ENCODE assay signal across 9 mouse cellular contexts in genomic region chr17:5923281-5923680, GRCm38 (mm10). TPM values are rescaled to one million over a fixed set of nuclear protein-coding genes. Genes with fewer than 3 reads are reported as not detected.
DNase-seq lines count a peak whose midpoint lies in the region; ATAC-seq and TF ChIP-seq lines count a peak whose summit lies in the region.
"Had no signal": no experiment of that assay in that cellular context is flagged by ENCODE, and none has a peak within 500 bp of the region (broad histone marks: within the 10 kb centered on the region; RNA-seq: fewer than 3 reads in every experiment).

No protein-coding gene starts in this region.

- no peak overlapping the region for H3K4me3 ChIP-seq in heart, postnatal 0 days (ENCODE audit: low read depth, low read length)
- H3K4me3 ChIP-seq in heart, embryonic 10.5 days = no peak overlapping the region
- no peak overlapping the region for H3K4me3 ChIP-seq in spleen, adult 2 months (ENCODE audit: extremely low read depth, insufficient read depth, insufficient read length)
- no peak overlapping the region for H3K4me3 ChIP-seq in embryonic facial prominence, embryonic 10.5 days
- H3K4me3 ChIP-seq in liver, postnatal 0 days (ENCODE audit: low read depth, low read length) = no peak overlapping the region
- H3K4me3 ChIP-seq: hindbrain, embryonic 15.5 days had no signal

- no peak overlapping the region for H3K4me2 ChIP-seq in heart, postnatal 0 days (ENCODE audit: low read depth, low read length)
- H3K4me2 ChIP-seq in liver, postnatal 0 days (ENCODE audit: low read depth, low read length) = no peak overlapping the region
- H3K4me2 ChIP-seq: hindbrain, embryonic 15.5 days had no signal

- TF ChIP-seq POLR2A in spleen, adult 2 months (IDR thresholded peaks at IDR 0.05; ENCODE audit: low read depth, low read length) = no peak

- no peak for TF ChIP-seq EP300 in heart, postnatal 0 days (IDR thresholded peaks at IDR 0.05; ENCODE audit: low read depth)
- TF ChIP-seq EP300 in liver, postnatal 0 days (IDR thresholded peaks at IDR 0.05; ENCODE audit: low read depth) = no peak

- no peak for DNase-seq in heart, postnatal 0 days (ENCODE audit: low spot score)
- DNase-seq in heart, embryonic 10.5 days (ENCODE audit: low spot score) = no peak
- DNase-seq in spleen, adult 2 months (ENCODE audit: low read depth in 1 of 2, low spot score in 2 of 2) = no peak
- DNase-seq in spleen, postnatal 10 days (ENCODE audit: low spot score in 2 of 2) = no peak
- peak; percentile 38 for DNase-seq in embryonic facial prominence, embryonic 10.5 days (ENCODE audit: low spot score)
- no peak for DNase-seq in liver, postnatal 0 days
- DNase-seq in c-Kit-positive CD71-positive TER-119-positive erythroid progenitor cells, embryonic 14.5 days (ENCODE audit: low spot score) = no peak
- no peak for DNase-seq in spleen, adult 12 weeks (ENCODE audit: low spot score)

- H3K9me3 ChIP-seq in heart, postnatal 0 days (replicated peaks; ENCODE audit: control insufficient read depth, low read length) = no peaks in the 10 kb centered on the region
- H3K9me3 ChIP-seq in heart, embryonic 10.5 days = no peaks in the 10 kb centered on the region
- no peaks in the 10 kb centered on the region for H3K9me3 ChIP-seq in embryonic facial prominence, embryonic 10.5 days
- H3K9me3 ChIP-seq in liver, postnatal 0 days (ENCODE audit: low read length) = no peaks in the 10 kb centered on the region
- H3K9me3 ChIP-seq: hindbrain, embryonic 15.5 days had no signal

- H3K27ac ChIP-seq in heart, postnatal 0 days (ENCODE audit: low read depth) = no peak overlapping the region
- H3K27ac ChIP-seq in heart, embryonic 10.5 days = no peak overlapping the region
- no peak overlapping the region for H3K27ac ChIP-seq in spleen, adult 2 months (ENCODE audit: insufficient read depth, low read length)
- no peak overlapping the region for H3K27ac ChIP-seq in embryonic facial prominence, embryonic 10.5 days (replicated peaks)
- no peak overlapping the region for H3K27ac ChIP-seq in liver, postnatal 0 days (ENCODE audit: low read depth)
- H3K27ac ChIP-seq: hindbrain, embryonic 15.5 days had no signal

- peak; percentile 49 for TF ChIP-seq CTCF in heart, postnatal 0 days (IDR thresholded peaks at IDR 0.05; ENCODE audit: low read depth)
- TF ChIP-seq CTCF in spleen, adult 2 months (IDR thresholded peaks at IDR 0.05; ENCODE audit: extremely low read depth, insufficient read depth, insufficient read length, insufficient replicate concordance) = peak; percentile 29; the same call in 1 of the 2 replicates
- peak; percentile 65 for TF ChIP-seq CTCF in liver, postnatal 0 days (IDR thresholded peaks at IDR 0.05; ENCODE audit: low read depth)

- peaks cover 79% of the 10 kb centered on the region for H3K36me3 ChIP-seq in heart, postnatal 0 days (replicated peaks; ENCODE audit: control insufficient read depth, insufficient read depth, low read length)
- H3K36me3 ChIP-seq in heart, embryonic 10.5 days = peaks cover 65% of the 10 kb centered on the region
- peaks cover 35% of the 10 kb centered on the region for H3K36me3 ChIP-seq in spleen, adult 2 months (ENCODE audit: control insufficient read depth, insufficient read depth, low read length)
- H3K36me3 ChIP-seq in embryonic facial prominence, embryonic 10.5 days (replicated peaks) = peaks cover 79% of the 10 kb centered on the region
- peaks cover 48% of the 10 kb centered on the region for H3K36me3 ChIP-seq in liver, postnatal 0 days (replicated peaks; ENCODE audit: insufficient read depth, low read length)

- no peak overlapping the region for H3K9ac ChIP-seq in heart, postnatal 0 days (replicated peaks; ENCODE audit: low read depth, low read length)
- no peak overlapping the region for H3K9ac ChIP-seq in liver, postnatal 0 days (replicated peaks)
- H3K9ac ChIP-seq: hindbrain, embryonic 15.5 days had no signal

- ATAC-seq in heart, postnatal 0 days (ENCODE audit: insufficient read depth, low read depth) = no peak
- no peak for ATAC-seq in liver, postnatal 0 days

- 76% methylated on average over 9 of the region's 9 CpGs for WGBS in heart, postnatal 0 days
- 63% methylated on average over 9 of the region's 9 CpGs for WGBS in heart, embryonic 10.5 days
- 86% methylated on average over 9 of the region's 9 CpGs for WGBS in spleen, adult 2 months
- 73% methylated on average over 9 of the region's 9 CpGs for WGBS in embryonic facial prominence, embryonic 10.5 days
- WGBS in liver, postnatal 0 days (ENCODE audit: insufficient replicate concordance) = 79% methylated on average over 9 of the region's 9 CpGs

- no peaks in the 10 kb centered on the region for H3K4me1 ChIP-seq in heart, postnatal 0 days (ENCODE audit: control insufficient read depth, insufficient read depth)
- H3K4me1 ChIP-seq in heart, embryonic 10.5 days = peaks cover 18% of the 10 kb centered on the region
- no peaks in the 10 kb centered on the region for H3K4me1 ChIP-seq in spleen, adult 2 months (ENCODE audit: control insufficient read depth, insufficient read depth, insufficient read length)
- H3K4me1 ChIP-seq in embryonic facial prominence, embryonic 10.5 days = no peaks in the 10 kb centered on the region
- no peaks in the 10 kb centered on the region for H3K4me1 ChIP-seq in liver, postnatal 0 days (ENCODE audit: insufficient read depth)
- H3K4me1 ChIP-seq: hindbrain, embryonic 15.5 days had no signal

- H3K27me3 ChIP-seq in heart, postnatal 0 days (ENCODE audit: control insufficient read depth, insufficient read depth, low read length) = no peaks in the 10 kb centered on the region
- H3K27me3 ChIP-seq in heart, embryonic 10.5 days (ENCODE audit: insufficient read depth, poor library complexity, severe bottlenecking) = no peaks in the 10 kb centered on the region
- H3K27me3 ChIP-seq in spleen, adult 2 months (ENCODE audit: control insufficient read depth, insufficient read depth, low read length) = no peaks in the 10 kb centered on the region
- H3K27me3 ChIP-seq in embryonic facial prominence, embryonic 10.5 days (replicated peaks; ENCODE audit: low read depth, poor library complexity, severe bottlenecking) = no peaks in the 10 kb centered on the region
- H3K27me3 ChIP-seq in liver, postnatal 0 days (ENCODE audit: insufficient read depth, low read length) = no peaks in the 10 kb centered on the region
- H3K27me3 ChIP-seq: hindbrain, embryonic 15.5 days had no signal

RNA-seq across cellular contexts. Expression of gene Synj2, which starts 17.8 kb away (rescaled TPM):
- 14.7 and 15.9 TPM in 2 replicates for total RNA-seq in heart, postnatal 0 days (2014; rRNA removed; ENCODE audit: low replicate concordance)
- 4.1 and 4.8 TPM in 2 replicates for polyA plus RNA-seq in heart, postnatal 0 days (2015; fragmentation: Nextera tagmentation; extraction: Ambion mirVana)
- polyA plus RNA-seq in heart, embryonic 10.5 days (2016; fragmentation: Nextera tagmentation; extraction: Ambion mirVana) = 3.4 and 3.8 TPM in 2 replicates
- polyA plus RNA-seq in spleen, adult 2 months (2012; rRNA removed) = 1.6 and 2.4 TPM in 2 replicates
- 1.4 and 1.8 TPM in 2 replicates for polyA plus RNA-seq in embryonic facial prominence, embryonic 10.5 days (2016; fragmentation: Nextera tagmentation; extraction: Ambion mirVana)
- 0.62 TPM in 2 replicates for polyA plus RNA-seq in liver, postnatal 0 days (2015; fragmentation: Nextera tagmentation; extraction: Ambion mirVana)
